Mouse (Mus musculus) forebrain, embryonic 13.5 days (tissue): ENCODE measurements around the gene Tmem139. TPM values are rescaled to one million over a fixed set of nuclear protein-coding genes. Genes with fewer than 3 reads are reported as not detected.

Experiments used
- ATAC-seq: fragments of 200-750 bp; cut with Nextera tagmentation; 2 replicates; pipeline ENCODE4 v1.8.0; 2017
- H3K27ac ChIP-seq: fragments of 300-500 bp; sonication (generic); 2 replicates; pipeline ENCODE4 v1.5.1; 2015; ENCODE audit warnings: inconsistent platforms, mild to moderate bottlenecking, moderate library complexity
- H3K27me3 ChIP-seq: fragments of 300-500 bp; sonication (generic); 2 replicates; pipeline ENCODE4 v1.6.1; 2015; ENCODE audit warnings: mild to moderate bottlenecking, inconsistent platforms
- H3K36me3 ChIP-seq: fragments of 300-500 bp; sonication (generic); 2 replicates; pipeline ENCODE4 v1.6.1; 2015; ENCODE audit warnings: mild to moderate bottlenecking, inconsistent platforms; ENCODE audit not compliant: poor library complexity, severe bottlenecking
- H3K4me1 ChIP-seq: fragments of 300-500 bp; sonication (generic); 2 replicates; pipeline ENCODE4 v1.6.1; 2015; ENCODE audit warnings: inconsistent platforms
- H3K4me2 ChIP-seq: fragments of 300-500 bp; sonication (generic); 2 replicates; pipeline ENCODE4 v1.6.1; 2015; ENCODE audit warnings: inconsistent platforms, mild to moderate bottlenecking, moderate library complexity
- H3K4me3 ChIP-seq: fragments of 300-500 bp; sonication (generic); 2 replicates; pipeline ENCODE4 v1.5.1; 2015; ENCODE audit warnings: mild to moderate bottlenecking, inconsistent platforms
- H3K9ac ChIP-seq: fragments of 300-500 bp; sonication (generic); 2 replicates; pipeline ENCODE4 v1.6.1; 2015; ENCODE audit warnings: mild to moderate bottlenecking, inconsistent platforms
- H3K9me3 ChIP-seq: fragments of 300-500 bp; sonication (generic); replicated peaks from 2 replicates; pipeline ENCODE4 v1.6.1; 2016; ENCODE audit warnings: inconsistent platforms
- WGBS: fragments of 180-500 bp; shearing (Covaris S2); methylation state at CpG from one replicate; pipeline ENCODE4 v1.1.7; 2015; 5-methylcytosine and 5-hydroxymethylcytosine counted together
- polyA plus RNA-seq: library from polyadenylated mRNA; unstranded; fragments of >200 nt; fragmentation: Nextera tagmentation; extraction: Ambion mirVana; gene quantifications from 2 replicates; pipeline ENCODE4 v1.2.1, GENCODE M21; 2015

The Tmem139 gene
- polyA plus RNA-seq, result 0.19 TPM in 1 of 2 replicates, not detected in the other

DNA sequence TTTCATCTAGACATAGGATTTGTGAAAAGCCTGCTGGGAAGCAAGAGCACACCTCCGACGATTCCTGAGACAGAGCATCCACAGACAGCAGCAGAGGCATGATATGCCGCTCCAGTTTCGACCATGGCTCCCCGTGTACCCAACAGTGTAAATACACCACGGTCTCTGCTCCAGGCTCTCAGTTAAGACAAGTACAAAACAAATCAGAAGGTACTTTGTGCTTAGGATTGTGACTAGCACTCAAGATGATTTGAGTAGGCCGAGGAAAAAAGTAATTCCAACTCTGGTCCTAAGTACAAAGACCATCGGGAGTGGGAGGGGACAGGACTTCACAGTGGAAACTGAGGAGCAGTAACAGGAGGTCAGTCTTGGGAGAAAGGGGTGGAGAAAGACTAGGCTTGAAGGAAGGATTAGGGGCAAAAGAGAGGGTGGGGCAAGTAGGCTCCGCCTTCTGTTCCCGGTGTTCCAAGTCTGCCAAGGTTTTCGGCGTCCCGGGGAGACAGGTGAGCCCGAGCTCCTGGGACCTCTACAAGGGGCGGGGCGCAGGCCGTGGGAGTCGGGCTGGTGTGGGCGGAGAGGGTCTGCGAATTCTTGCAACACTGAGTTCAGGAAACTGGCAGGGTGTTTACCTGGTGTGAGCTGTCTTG lies at the start of gene Tmem139:
TSS of gene Tmem139 (plus strand) at position 447 of the 647 bp plus-strand sequence.
- H3K9me3 ChIP-seq, result no peaks in the 10 kb centered on the region
- H3K36me3 ChIP-seq, result no peaks in the 10 kb centered on the region
- H3K9ac ChIP-seq, result no peak within 1 kb of the TSS
- 21% methylated on average over 19 of the region's 20 CpGs for WGBS
- no peak within 1 kb of the TSS for H3K4me2 ChIP-seq
- ATAC-seq, result no peak
- no peak within 1 kb of the TSS for H3K27ac ChIP-seq
- H3K4me1 ChIP-seq, result peaks cover 8% of the 10 kb centered on the region
- H3K27me3 ChIP-seq, result no peaks in the 10 kb centered on the region
- no peak within 1 kb of the TSS for H3K4me3 ChIP-seq

DNA sequence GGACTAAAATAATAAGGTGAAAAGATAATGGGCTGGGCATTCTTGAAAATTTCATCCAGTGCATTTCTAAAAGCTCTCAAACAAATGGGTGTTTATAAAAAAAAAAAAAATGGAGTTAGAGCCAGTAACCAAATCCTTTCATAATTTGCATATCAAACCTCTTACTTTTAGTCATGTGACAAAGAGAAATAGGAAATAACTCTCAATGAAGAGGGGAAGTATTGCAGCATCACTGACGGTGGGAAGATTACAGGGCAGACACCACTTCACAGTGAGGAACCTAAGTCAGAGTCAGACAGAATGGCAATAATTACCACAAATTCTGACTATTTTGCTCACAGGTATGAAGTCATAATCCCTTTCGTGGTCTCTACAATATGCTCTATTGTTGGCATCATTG lies 46.7 kb upstream of the Tmem139 start, which contains the start of gene Tas2r144:
TSS of gene Tas2r144 (plus strand) at position 301 of the 400 bp plus-strand sequence.
- H3K27me3 ChIP-seq, result no peaks in the 10 kb centered on the region
- WGBS, result 81% methylated on average over 2 of the region's 2 CpGs
- no peaks in the 10 kb centered on the region for H3K9me3 ChIP-seq
- H3K4me2 ChIP-seq, result no peak within 1 kb of the TSS
- no peak for ATAC-seq
- H3K36me3 ChIP-seq, result no peaks in the 10 kb centered on the region
- H3K4me3 ChIP-seq, result no peak within 1 kb of the TSS
- no peak within 1 kb of the TSS for H3K9ac ChIP-seq
- H3K4me1 ChIP-seq, result no peaks in the 10 kb centered on the region
- no peak within 1 kb of the TSS for H3K27ac ChIP-seq

DNA sequence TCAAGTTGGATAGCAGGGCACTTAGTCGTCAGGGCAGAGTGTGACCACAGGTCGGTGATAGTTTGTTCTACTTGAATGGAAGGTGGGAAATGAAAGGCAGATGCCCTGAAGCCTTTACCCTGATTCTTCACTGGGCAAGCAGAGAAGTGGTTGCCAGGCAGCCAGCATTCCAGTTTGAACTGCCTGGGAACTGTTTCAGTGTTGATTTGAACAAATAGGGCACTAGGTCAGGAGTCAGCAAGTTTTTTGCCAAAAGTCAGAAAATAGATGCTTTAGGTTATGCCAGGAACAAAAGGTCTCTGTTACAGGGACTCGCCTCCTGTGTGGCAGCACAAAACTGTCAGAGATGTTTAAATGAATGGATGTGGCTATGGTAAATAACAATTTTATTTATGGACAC lies 39.5 kb upstream of the Tmem139 start:
- H3K27me3 ChIP-seq, result no peaks in the 10 kb centered on the region
- H3K36me3 ChIP-seq, result no peaks in the 10 kb centered on the region
- no peaks in the 10 kb centered on the region for H3K9me3 ChIP-seq
- H3K4me1 ChIP-seq, result no peaks in the 10 kb centered on the region
- H3K4me3 ChIP-seq, result no peak overlapping the region
- 81% methylated on average over 3 of the region's 3 CpGs for WGBS
- no peak overlapping the region for H3K9ac ChIP-seq
- no peak overlapping the region for H3K27ac ChIP-seq
- ATAC-seq, result no peak
- H3K4me2 ChIP-seq, result no peak overlapping the region

DNA sequence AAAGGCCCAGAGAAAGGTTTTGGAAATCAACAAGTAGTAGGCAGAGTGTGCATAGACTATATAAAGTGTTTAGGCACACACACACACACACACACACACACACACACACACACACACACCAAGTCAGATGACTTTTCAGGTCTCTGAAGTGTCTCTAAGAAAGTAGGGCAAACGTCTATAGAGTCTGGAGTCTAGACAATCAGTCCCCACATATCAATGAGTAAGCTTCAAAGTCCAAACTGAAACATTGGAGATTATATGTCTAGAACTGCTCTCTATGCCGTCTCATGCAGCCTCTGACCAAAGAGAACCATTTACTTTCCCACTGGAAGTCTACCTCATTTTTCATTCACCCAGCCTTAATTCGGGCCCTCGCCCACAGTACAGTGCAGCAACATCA lies 36.7 kb upstream of the Tmem139 start:
- WGBS, result 78% methylated on average over 4 of the region's 4 CpGs
- ATAC-seq, result no peak
- H3K4me1 ChIP-seq, result no peaks in the 10 kb centered on the region

DNA sequence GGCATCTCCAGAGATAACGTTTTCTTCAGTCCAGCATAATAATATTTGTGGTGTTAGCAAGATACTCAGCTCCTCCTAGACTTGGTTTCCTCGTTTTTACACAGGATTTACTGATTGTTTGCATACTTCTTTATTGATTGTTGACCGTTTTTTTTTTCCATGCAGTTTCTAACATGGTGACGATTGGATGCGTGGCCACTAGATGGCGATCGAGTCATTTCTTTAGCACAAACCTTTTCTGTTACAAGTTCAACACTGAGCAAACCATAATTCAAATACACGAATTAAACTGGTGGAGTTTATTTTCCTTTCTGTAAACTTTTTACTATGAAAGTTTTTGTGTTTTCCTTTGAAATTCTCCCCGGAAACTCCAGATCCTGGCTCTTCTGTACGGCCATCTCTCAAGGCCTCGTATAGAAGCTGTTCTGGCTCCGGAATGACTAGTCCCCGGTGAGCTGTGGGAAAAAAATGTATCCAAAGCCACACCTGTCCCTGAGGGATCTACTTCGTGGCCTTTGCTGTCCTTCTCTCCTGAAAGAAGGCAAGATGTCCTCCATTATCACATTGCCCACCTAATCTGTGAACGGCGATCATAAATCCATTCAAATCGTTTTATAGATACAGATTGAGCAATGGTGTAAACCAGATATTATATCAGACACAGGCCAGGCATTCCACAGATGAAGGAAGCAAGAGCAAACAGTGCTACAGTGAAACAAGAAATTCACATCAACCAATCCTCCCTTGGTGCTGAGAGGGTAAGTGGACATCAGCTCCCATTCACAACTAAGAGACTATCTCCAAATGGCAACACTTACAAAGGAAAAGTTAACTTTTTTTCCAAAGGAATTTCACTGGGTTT lies 34.3 kb upstream of the Tmem139 start:
- no peaks in the 10 kb centered on the region for H3K36me3 ChIP-seq
- H3K4me2 ChIP-seq, result no peak overlapping the region
- no peaks in the 10 kb centered on the region for H3K9me3 ChIP-seq
- no peak overlapping the region for H3K4me3 ChIP-seq
- H3K27me3 ChIP-seq, result no peaks in the 10 kb centered on the region
- H3K4me1 ChIP-seq, result no peaks in the 10 kb centered on the region
- no peak overlapping the region for H3K9ac ChIP-seq
- no peak overlapping the region for H3K27ac ChIP-seq
- ATAC-seq, result peak; percentile 63; the same call in 1 of the 2 replicates
- WGBS, result 33% methylated on average over 17 of the region's 17 CpGs

More for the DNA sequence above, 36.7 kb upstream of the Tmem139 start:
- no peak overlapping the region for H3K4me3 ChIP-seq
- no peak overlapping the region for H3K9ac ChIP-seq
- H3K36me3 ChIP-seq, result no peaks in the 10 kb centered on the region
- H3K27ac ChIP-seq, result no peak overlapping the region
- H3K27me3 ChIP-seq, result no peaks in the 10 kb centered on the region
- no peaks in the 10 kb centered on the region for H3K9me3 ChIP-seq
- no peak overlapping the region for H3K4me2 ChIP-seq

DNA sequence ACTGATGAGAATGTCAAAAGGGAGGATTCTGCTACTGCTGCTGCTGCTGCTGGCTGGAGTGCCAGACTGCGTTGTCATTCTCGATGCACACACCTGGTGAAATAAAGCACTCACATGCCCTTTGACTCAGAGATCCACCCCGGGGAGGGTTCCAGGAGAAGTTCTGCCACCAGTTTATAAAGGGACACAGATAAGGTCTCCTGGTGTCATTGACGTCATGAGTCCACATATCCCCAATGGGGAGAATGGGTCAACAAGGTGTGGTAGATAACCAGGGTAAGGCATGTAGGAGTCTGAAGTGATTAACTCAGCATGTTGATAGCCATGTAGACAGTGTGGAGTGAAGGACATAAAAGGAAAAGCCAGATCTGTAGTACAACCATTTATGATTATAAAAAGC lies 32.2 kb upstream of the Tmem139 start:
- Histone ChIP-seq H3K4me3 (no peak overlapping the region), H3K36me3 (no peaks in the 10 kb centered on the region), H3K9me3 (no peaks in the 10 kb centered on the region), H3K4me2 (no peak overlapping the region), H3K9ac (no peak overlapping the region), H3K27ac (no peak overlapping the region), H3K27me3 (no peaks in the 10 kb centered on the region), H3K4me1 (no peaks in the 10 kb centered on the region)
- WGBS, result 73% methylated on average over 4 of the region's 4 CpGs
- ATAC-seq, result no peak

DNA sequence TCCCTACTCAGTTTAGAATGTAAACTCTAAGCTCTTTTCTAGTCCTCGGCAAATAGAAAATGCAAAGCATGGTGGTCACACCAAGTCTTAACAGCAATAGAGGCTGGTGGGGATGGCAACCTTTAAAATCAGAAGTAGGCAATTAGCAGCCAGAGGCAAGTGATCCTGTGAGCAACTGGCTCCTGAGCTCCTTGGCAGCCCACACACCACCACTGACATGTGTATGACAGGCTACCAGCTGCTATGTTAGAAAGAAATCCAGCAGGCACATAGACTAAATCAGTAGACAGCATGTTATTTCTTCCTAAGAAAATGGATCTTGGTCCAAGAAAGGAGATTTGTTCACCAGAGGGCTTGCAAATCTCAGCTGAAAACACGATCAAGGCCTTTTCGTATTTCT lies 30.6 kb upstream of the Tmem139 start:
- 83% methylated on average over 3 of the region's 3 CpGs for WGBS
- Histone ChIP-seq H3K27ac (0 out of 2 replicates have a peak overlapping the region, but pooled peaks have one; percentile 31), H3K27me3 (no peaks in the 10 kb centered on the region), H3K4me2 (no peak overlapping the region), H3K9ac (no peak overlapping the region), H3K9me3 (no peaks in the 10 kb centered on the region), H3K4me3 (no peak overlapping the region), H3K4me1 (no peaks in the 10 kb centered on the region), H3K36me3 (no peaks in the 10 kb centered on the region)
- ATAC-seq, result peak; percentile 70; the same call in 1 of the 2 replicates

DNA sequence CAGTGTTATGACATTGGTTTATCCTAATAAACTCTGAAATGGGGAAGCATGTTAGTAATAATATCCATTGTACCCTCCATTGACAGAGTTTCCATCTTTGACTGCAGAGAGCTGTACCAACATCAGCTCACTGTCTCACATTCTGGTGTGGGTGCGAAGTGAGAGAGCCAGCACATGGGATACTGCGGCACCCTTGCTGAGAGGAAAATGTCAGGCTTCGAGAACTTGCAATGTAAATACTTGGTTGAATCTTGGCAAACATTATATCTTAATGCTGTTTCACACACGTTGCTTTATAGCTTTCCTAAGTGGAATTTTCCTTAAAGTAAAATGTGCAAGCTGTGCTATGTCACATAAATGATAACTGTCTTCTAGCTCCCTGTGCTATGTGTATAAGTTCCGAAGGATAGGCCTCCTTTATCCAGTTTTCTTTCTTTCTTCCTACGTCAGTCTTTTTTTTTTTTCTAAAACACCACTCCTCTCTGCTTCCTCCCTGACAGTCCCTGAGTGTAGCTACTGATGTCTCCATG lies 24.4 kb upstream of the Tmem139 start:
- H3K27ac ChIP-seq, result no peak overlapping the region
- no peaks in the 10 kb centered on the region for H3K27me3 ChIP-seq
- no peaks in the 10 kb centered on the region for H3K36me3 ChIP-seq
- ATAC-seq, result no peak
- WGBS, result 77% methylated on average over 6 of the region's 6 CpGs
- no peaks in the 10 kb centered on the region for H3K4me1 ChIP-seq
- no peak overlapping the region for H3K4me2 ChIP-seq
- no peak overlapping the region for H3K4me3 ChIP-seq
- no peak overlapping the region for H3K9ac ChIP-seq
- no peaks in the 10 kb centered on the region for H3K9me3 ChIP-seq

DNA sequence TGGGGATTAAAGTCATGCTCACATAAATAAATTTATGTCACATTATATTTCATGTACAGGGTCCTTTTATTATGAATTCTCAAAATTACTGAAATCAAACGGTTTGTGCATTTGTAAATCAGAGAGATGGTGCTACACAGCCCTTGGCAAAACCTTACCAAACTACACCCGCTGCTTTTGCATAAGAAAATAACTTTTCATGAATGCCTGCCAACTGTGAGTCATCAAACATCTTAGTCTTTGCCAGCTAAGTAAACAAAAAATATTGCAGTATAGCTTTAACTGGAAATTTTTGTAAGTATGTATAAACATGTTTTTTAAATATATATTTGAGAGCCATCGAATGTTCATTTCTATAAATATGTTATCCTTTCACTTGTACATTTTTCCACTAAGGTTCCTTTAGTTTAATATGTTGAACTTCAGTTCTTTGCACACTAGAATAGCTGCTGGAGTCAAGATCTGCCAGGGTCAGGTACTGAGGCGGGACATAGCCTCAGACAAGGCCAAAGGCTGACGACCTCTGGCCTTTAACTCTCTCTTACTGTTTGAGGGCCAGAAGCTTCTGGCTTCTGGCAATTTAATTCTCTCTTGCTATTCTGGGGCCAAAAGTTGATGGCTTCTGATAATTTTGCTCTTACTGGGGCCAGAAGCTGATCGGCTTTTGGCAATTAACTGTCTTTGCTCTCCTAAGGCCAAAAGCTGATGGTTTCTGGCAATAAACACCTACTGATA lies 20.3 kb upstream of the Tmem139 start:
- Histone ChIP-seq H3K36me3 (no peaks in the 10 kb centered on the region), H3K27ac (no peak overlapping the region), H3K27me3 (peaks cover 3% of the 10 kb centered on the region; the same call in 1 of the 2 replicates), H3K4me1 (peaks cover 5% of the 10 kb centered on the region; the same call in 1 of the 2 replicates), H3K9ac (no peak overlapping the region), H3K4me2 (no peak overlapping the region), H3K9me3 (no peaks in the 10 kb centered on the region), H3K4me3 (no peak overlapping the region)
- 78% methylated on average over 6 of the region's 6 CpGs for WGBS
- ATAC-seq, result no peak

DNA sequence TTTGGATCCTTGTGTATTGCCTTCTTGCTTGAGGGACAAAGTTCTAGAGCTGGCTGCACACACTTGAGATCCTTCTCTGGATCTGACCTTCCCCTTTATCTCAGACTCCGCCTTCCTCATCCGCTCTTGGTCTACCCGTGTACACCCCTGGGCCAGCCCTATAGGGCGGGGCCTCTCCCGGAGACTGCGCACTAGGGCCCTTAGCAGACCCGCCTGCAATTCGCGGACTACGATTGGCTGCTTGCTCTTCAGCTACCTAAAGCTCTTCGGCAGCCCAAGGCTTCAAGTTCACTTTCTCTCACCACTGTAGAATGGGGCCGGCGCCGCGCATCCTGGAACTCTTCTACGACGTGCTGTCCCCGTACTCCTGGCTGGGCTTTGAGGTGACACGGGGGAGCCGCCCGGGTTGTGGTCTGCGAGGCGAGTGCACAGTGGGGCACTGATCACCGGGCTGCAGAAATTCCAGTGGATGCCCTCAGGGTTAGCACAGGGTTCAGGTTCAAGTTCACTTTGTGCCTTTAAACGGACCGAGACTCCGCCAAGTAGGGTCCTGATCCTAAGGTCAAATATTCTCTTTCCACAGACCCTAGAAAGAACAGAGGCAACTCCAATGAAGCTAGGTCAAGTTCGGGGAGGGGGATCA lies 15.9 kb upstream of the Tmem139 start, which contains the start of gene Gstk1:
TSS of gene Gstk1 (plus strand) at position 225 of the 643 bp plus-strand sequence.
- Histone ChIP-seq H3K9me3 (no peaks in the 10 kb centered on the region), H3K9ac (peak within 1 kb of the TSS; percentile 61), H3K27ac (no peak within 1 kb of the TSS), H3K4me1 (peaks cover 6% of the 10 kb centered on the region; the same call in 1 of the 2 replicates), H3K27me3 (peaks cover 8% of the 10 kb centered on the region; the same call in 1 of the 2 replicates), H3K36me3 (no peaks in the 10 kb centered on the region), H3K4me2 (peak within 1 kb of the TSS; percentile 73), H3K4me3 (peak within 1 kb of the TSS; percentile 48)
- WGBS, result 3% methylated on average over 28 of the region's 28 CpGs
- ATAC-seq, result peak; percentile 99

DNA sequence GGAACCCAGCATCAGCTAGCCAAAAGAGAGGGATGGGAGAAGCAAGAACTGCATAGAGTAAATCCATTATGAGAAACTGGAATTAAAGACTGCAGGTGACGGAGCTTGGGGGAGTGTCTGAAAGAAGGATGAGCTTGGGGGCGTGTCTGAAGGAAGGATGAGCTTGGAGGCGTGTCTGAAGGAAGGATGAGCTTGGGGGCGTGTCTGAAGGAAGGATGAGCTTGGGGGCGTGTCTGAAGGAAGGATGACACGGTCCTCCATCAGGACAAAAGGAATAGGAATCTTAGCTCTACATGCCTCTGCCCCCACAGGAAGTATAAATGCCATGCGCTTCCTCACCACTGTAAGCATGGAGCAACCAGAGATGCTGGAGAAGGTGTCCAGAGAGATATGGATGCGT lies 14.6 kb upstream of the Tmem139 start:
- 0 out of 2 replicates have a peak, but pooled peaks have one; percentile 6 for ATAC-seq
- peaks cover 8% of the 10 kb centered on the region; the same call in 1 of the 2 replicates for H3K27me3 ChIP-seq

More for the DNA sequence above, 14.6 kb upstream of the Tmem139 start:
- Histone ChIP-seq H3K27ac (no peak overlapping the region), H3K9me3 (no peaks in the 10 kb centered on the region), H3K4me2 (0 out of 2 replicates have a peak overlapping the region, but pooled peaks have one; percentile 9), H3K4me3 (no peak overlapping the region), H3K4me1 (peaks cover 6% of the 10 kb centered on the region; the same call in 1 of the 2 replicates), H3K9ac (no peak overlapping the region), H3K36me3 (no peaks in the 10 kb centered on the region)
- WGBS, result 9% methylated on average over 8 of the region's 8 CpGs
